Mouse (Mus musculus): ENCODE measurements around the gene Emid1.

GRCm38 (mm10) chr11:5064282-5065055, 87.6 kb downstream of the Emid1 start:
- TF ChIP-seq CTCF (IDR thresholded peaks at IDR 0.05; ENCODE audit: low read depth, low read length), result no peak
- TF ChIP-seq GATA1 (IDR thresholded peaks at IDR 0.05; ENCODE audit: borderline replicate concordance, low read length), result no peak

Data from G1E (cell line).